Mouse (Mus musculus) heart, embryonic 16.5 days (tissue): ENCODE results near the gene Atp11a. TPM values are rescaled to one million over a fixed set of nuclear protein-coding genes. Genes with fewer than 3 reads are reported as not detected.

ENCODE experiments used
- ATAC-seq: fragments of 200-750 bp; cut with Nextera tagmentation; replicated peaks from 2 replicates; pipeline ENCODE4 v1.8.0; 2017; ENCODE audit warnings: moderate number of reproducible peaks; ENCODE audit not compliant: insufficient read depth, low FRiP score; ENCODE audit errors: extremely low read depth
- H3K27ac ChIP-seq: fragments of 300-500 bp; sonication (generic); 2 replicates; pipeline ENCODE4 v1.5.1; 2014; ENCODE audit warnings: mild to moderate bottlenecking, low read length, control low read depth, moderate library complexity
- H3K27me3 ChIP-seq: fragments of 300-500 bp; sonication (generic); 2 replicates; pipeline ENCODE4 v1.6.1; 2014; ENCODE audit warnings: low read length, mixed read lengths; ENCODE audit not compliant: control insufficient read depth, insufficient read depth
- H3K36me3 ChIP-seq: fragments of 300-500 bp; sonication (generic); 2 replicates; pipeline ENCODE4 v1.6.1; 2014; ENCODE audit not compliant: control insufficient read depth, insufficient read depth
- H3K4me1 ChIP-seq: fragments of 300-500 bp; sonication (generic); 2 replicates; pipeline ENCODE4 v1.6.1; 2014; ENCODE audit warnings: low read length, mixed read lengths; ENCODE audit not compliant: control insufficient read depth, insufficient read depth
- H3K4me2 ChIP-seq: fragments of 300-500 bp; sonication (generic); 2 replicates; pipeline ENCODE4 v1.6.1; 2014; ENCODE audit warnings: low read depth, mild to moderate bottlenecking, control low read depth, low read length
- H3K4me3 ChIP-seq: fragments of 300-500 bp; sonication (generic); 2 replicates; pipeline ENCODE4 v1.5.1; 2014; ENCODE audit warnings: mild to moderate bottlenecking, control low read depth, low read length
- H3K9ac ChIP-seq: fragments of 300-500 bp; sonication (generic); 2 replicates; pipeline ENCODE4 v1.6.1; 2014; ENCODE audit warnings: low read length, control low read depth
- H3K9me3 ChIP-seq: fragments of 300-500 bp; sonication (generic); replicated peaks from 2 replicates; pipeline ENCODE4 v1.6.1; 2016; ENCODE audit warnings: low read length; ENCODE audit not compliant: control insufficient read depth
- WGBS: fragments of 180-500 bp; shearing (Covaris S2); extraction: QIAGEN DNeasy Blood & Tissue Kit; methylation state at CpG from one replicate; pipeline ENCODE4 v1.1.7; 2014; 5-methylcytosine and 5-hydroxymethylcytosine counted together
- polyA plus RNA-seq: library from polyadenylated mRNA; unstranded; fragments of >200 nt; fragmentation: Nextera tagmentation; extraction: Ambion mirVana; gene quantifications from 2 replicates; pipeline ENCODE4 v1.2.1, GENCODE M21; 2015

The Atp11a gene
- polyA plus RNA-seq, 1 experiment from 2014 or later, result 10.8 TPM

GRCm38 (mm10) chr8:12799099-12799498 is 42.3 kb downstream of the Atp11a start:
- peaks cover 36% of the 10 kb centered on the region for H3K4me1 ChIP-seq
- H3K27ac ChIP-seq, result no peak overlapping the region
- WGBS, result 67% methylated on average over 6 of the region's 6 CpGs

GRCm38 (mm10) chr8:12799832-12800231 is 43.0 kb downstream of the Atp11a start:
- 36% methylated on average over 6 of the region's 6 CpGs for WGBS
- peaks cover 36% of the 10 kb centered on the region for H3K4me1 ChIP-seq
- no peaks in the 10 kb centered on the region for H3K36me3 ChIP-seq
- no peak overlapping the region for H3K4me3 ChIP-seq
- H3K9ac ChIP-seq, result no peak overlapping the region
- no peaks in the 10 kb centered on the region for H3K27me3 ChIP-seq
- no peak; the same call in 1 of the 2 replicates for ATAC-seq
- H3K9me3 ChIP-seq, result no peaks in the 10 kb centered on the region
- H3K4me2 ChIP-seq, result no peak overlapping the region
- H3K27ac ChIP-seq, result peak overlapping the region; percentile 58

More at GRCm38 (mm10) chr8:12799099-12799498, 42.3 kb downstream of the Atp11a start:
- Histone ChIP-seq H3K4me3 (no peak overlapping the region), H3K4me2 (no peak overlapping the region), H3K36me3 (no peaks in the 10 kb centered on the region), H3K27me3 (no peaks in the 10 kb centered on the region), H3K9me3 (no peaks in the 10 kb centered on the region), H3K9ac (no peak overlapping the region)
- no peak for ATAC-seq

- ATAC-seq, result no peak
- H3K4me1 ChIP-seq, result peaks cover 36% of the 10 kb centered on the region
- H3K4me2 ChIP-seq, result no peak overlapping the region
- no peak overlapping the region for H3K9ac ChIP-seq
- H3K9me3 ChIP-seq, result no peaks in the 10 kb centered on the region
- peak overlapping the region; percentile 58 for H3K27ac ChIP-seq
- H3K36me3 ChIP-seq, result no peaks in the 10 kb centered on the region
- no peaks in the 10 kb centered on the region for H3K27me3 ChIP-seq
- WGBS, result 60% methylated on average over 2 of the region's 2 CpGs
- H3K4me3 ChIP-seq, result no peak overlapping the region
These were observed 43.4 kb downstream of the Atp11a start for GRCm38 (mm10) chr8:12800246-12800645.

GRCm38 (mm10) chr8:12801586-12801985 is 44.8 kb downstream of the Atp11a start:
- no peak overlapping the region for H3K4me2 ChIP-seq
- no peaks in the 10 kb centered on the region for H3K27me3 ChIP-seq
- peaks cover 36% of the 10 kb centered on the region for H3K4me1 ChIP-seq
- no peak for ATAC-seq
- H3K27ac ChIP-seq, result peak overlapping the region; percentile 47
- no peak overlapping the region for H3K4me3 ChIP-seq
- H3K9me3 ChIP-seq, result no peaks in the 10 kb centered on the region
- no peak overlapping the region for H3K9ac ChIP-seq
- 66% methylated on average over 10 of the region's 10 CpGs for WGBS
- H3K36me3 ChIP-seq, result no peaks in the 10 kb centered on the region

- no peaks in the 10 kb centered on the region for H3K27me3 ChIP-seq
- no peak overlapping the region for H3K4me3 ChIP-seq
- no peak overlapping the region for H3K27ac ChIP-seq
- WGBS, result 74% methylated on average over 10 of the region's 10 CpGs
- peaks cover 36% of the 10 kb centered on the region for H3K4me1 ChIP-seq
- no peak for ATAC-seq
- H3K9ac ChIP-seq, result no peak overlapping the region
- H3K4me2 ChIP-seq, result no peak overlapping the region
- H3K36me3 ChIP-seq, result no peaks in the 10 kb centered on the region
- H3K9me3 ChIP-seq, result no peaks in the 10 kb centered on the region
These were observed 46.3 kb downstream of the Atp11a start for GRCm38 (mm10) chr8:12803121-12803520.

- no peak for ATAC-seq
- no peak overlapping the region for H3K27ac ChIP-seq
- 74% methylated on average over 5 of the region's 5 CpGs for WGBS
- peaks cover 30% of the 10 kb centered on the region for H3K4me1 ChIP-seq
- H3K9ac ChIP-seq, result no peak overlapping the region
- no peaks in the 10 kb centered on the region for H3K9me3 ChIP-seq
- H3K27me3 ChIP-seq, result no peaks in the 10 kb centered on the region
- no peak overlapping the region for H3K4me3 ChIP-seq
- H3K4me2 ChIP-seq, result no peak overlapping the region
- no peaks in the 10 kb centered on the region for H3K36me3 ChIP-seq
These were observed 48.1 kb downstream of the Atp11a start for GRCm38 (mm10) chr8:12804909-12805308.

GRCm38 (mm10) chr8:12805569-12805968 is 48.8 kb downstream of the Atp11a start:
- Histone ChIP-seq H3K9ac (no peak overlapping the region), H3K4me3 (no peak overlapping the region), H3K4me2 (no peak overlapping the region), H3K27ac (no peak overlapping the region), H3K9me3 (no peaks in the 10 kb centered on the region), H3K27me3 (no peaks in the 10 kb centered on the region), H3K36me3 (no peaks in the 10 kb centered on the region), H3K4me1 (peaks cover 24% of the 10 kb centered on the region)
- WGBS, result 70% methylated on average over 4 of the region's 4 CpGs
- no peak for ATAC-seq

- no peak overlapping the region for H3K27ac ChIP-seq
- H3K4me1 ChIP-seq, result no peaks in the 10 kb centered on the region
- H3K9ac ChIP-seq, result no peak overlapping the region
- peaks cover 5% of the 10 kb centered on the region for H3K36me3 ChIP-seq
- 79% methylated on average over 2 of the region's 2 CpGs for WGBS
- H3K9me3 ChIP-seq, result no peaks in the 10 kb centered on the region
- no peak overlapping the region for H3K4me2 ChIP-seq
- ATAC-seq, result no peak
- no peak overlapping the region for H3K4me3 ChIP-seq
- H3K27me3 ChIP-seq, result no peaks in the 10 kb centered on the region
These were observed 51.2 kb downstream of the Atp11a start for GRCm38 (mm10) chr8:12808018-12808417.

GRCm38 (mm10) chr8:12809516-12809915 is 52.7 kb downstream of the Atp11a start:
- H3K9ac ChIP-seq, result no peak overlapping the region
- no peaks in the 10 kb centered on the region for H3K9me3 ChIP-seq
- peaks cover 7% of the 10 kb centered on the region for H3K36me3 ChIP-seq
- H3K4me3 ChIP-seq, result no peak overlapping the region
- ATAC-seq, result no peak
- no peaks in the 10 kb centered on the region for H3K4me1 ChIP-seq
- H3K27me3 ChIP-seq, result no peaks in the 10 kb centered on the region
- H3K4me2 ChIP-seq, result no peak overlapping the region
- no peak overlapping the region for H3K27ac ChIP-seq
- WGBS, result 87% methylated on average over 2 of the region's 2 CpGs
